Comparison of ENCODE assay signal across 8 mouse cellular contexts in the genomic region with DNA sequence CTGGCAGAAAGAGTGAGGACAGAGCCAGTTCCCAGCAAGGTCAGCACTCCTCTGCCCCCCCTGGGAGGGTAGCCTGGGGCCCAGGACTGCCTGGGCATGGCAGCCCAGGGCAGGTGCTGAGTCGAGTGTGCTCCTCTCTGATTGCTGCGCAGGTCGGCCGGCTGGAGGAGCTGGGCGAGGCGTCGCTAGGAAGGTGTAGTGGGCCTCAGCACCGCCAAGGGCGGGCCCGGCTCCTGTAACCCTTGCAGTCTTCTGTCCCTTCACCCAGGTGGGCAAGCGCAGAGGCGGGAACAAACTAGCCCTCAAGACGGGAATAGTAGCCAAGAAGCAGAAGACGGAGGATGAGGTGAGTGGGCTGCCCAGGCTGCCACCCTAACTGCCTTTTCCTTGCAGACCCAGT. TPM values are rescaled to one million over a fixed set of nuclear protein-coding genes. Genes with fewer than 3 reads are reported as not detected.
A peak's percentile ranks its signal among the peaks of the same experiment; 100 is the strongest.
DNase-seq lines count a peak whose midpoint lies in the region; ATAC-seq lines count a peak whose summit lies in the region.

No protein-coding gene starts in this region.

- no peaks in the 10 kb centered on the region for H3K9me3 ChIP-seq in heart, embryonic 11.5 days (replicated peaks; ENCODE audit: control insufficient read depth, low read length)
- no peaks in the 10 kb centered on the region for H3K9me3 ChIP-seq in embryonic facial prominence, embryonic 10.5 days
- H3K9me3 ChIP-seq in hindbrain, embryonic 10.5 days = no peaks in the 10 kb centered on the region
- no peaks in the 10 kb centered on the region for H3K9me3 ChIP-seq in liver, embryonic 16.5 days (replicated peaks; ENCODE audit: control insufficient read depth, low read length)

- intact Hi-C loops in left cerebral cortex, postnatal 10 days (cut with DNase I) = no loop called here

- no peak overlapping the region for H3K27ac ChIP-seq in heart, embryonic 11.5 days (ENCODE audit: low read depth, low read length)
- H3K27ac ChIP-seq in embryonic facial prominence, embryonic 10.5 days (replicated peaks) = no peak overlapping the region
- H3K27ac ChIP-seq in hindbrain, embryonic 10.5 days = no peak overlapping the region
- H3K27ac ChIP-seq in liver, embryonic 16.5 days (ENCODE audit: low read length) = no peak overlapping the region

- H3K36me3 ChIP-seq in heart, embryonic 11.5 days (ENCODE audit: control insufficient read depth, insufficient read depth, low read length) = peaks cover 17% of the 10 kb centered on the region
- peaks cover 57% of the 10 kb centered on the region for H3K36me3 ChIP-seq in embryonic facial prominence, embryonic 10.5 days (replicated peaks)
- H3K36me3 ChIP-seq in hindbrain, embryonic 10.5 days = peaks cover 55% of the 10 kb centered on the region
- peaks cover 38% of the 10 kb centered on the region for H3K36me3 ChIP-seq in liver, embryonic 16.5 days (ENCODE audit: control insufficient read depth, insufficient read depth)

- 85% methylated on average over 14 of the region's 14 CpGs for WGBS in heart, embryonic 11.5 days (ENCODE audit: insufficient replicate concordance)
- WGBS in embryonic facial prominence, embryonic 10.5 days = 89% methylated on average over 14 of the region's 14 CpGs
- WGBS in hindbrain, embryonic 10.5 days = 96% methylated on average over 14 of the region's 14 CpGs
- WGBS in liver, embryonic 16.5 days (ENCODE audit: insufficient replicate concordance) = 78% methylated on average over 14 of the region's 14 CpGs

- H3K4me3 ChIP-seq in heart, embryonic 11.5 days (ENCODE audit: low read depth, low read length) = no peak overlapping the region
- H3K4me3 ChIP-seq in embryonic facial prominence, embryonic 10.5 days = peak overlapping the region; percentile 99
- H3K4me3 ChIP-seq in hindbrain, embryonic 10.5 days = peak overlapping the region; percentile 99
- H3K4me3 ChIP-seq in liver, embryonic 16.5 days (ENCODE audit: low read depth, low read length) = no peak overlapping the region

- no peak for ATAC-seq in heart, embryonic 11.5 days (replicated peaks; ENCODE audit: insufficient number of reproducible peaks, low FRiP score, low TSS enrichment)
- no peak for ATAC-seq in liver, embryonic 16.5 days (ENCODE audit: low read depth)

- H3K4me1 ChIP-seq in heart, embryonic 11.5 days (ENCODE audit: control insufficient read depth, insufficient read depth, low read length) = peaks cover 29% of the 10 kb centered on the region
- H3K4me1 ChIP-seq in embryonic facial prominence, embryonic 10.5 days = peaks cover 41% of the 10 kb centered on the region
- peaks cover 42% of the 10 kb centered on the region for H3K4me1 ChIP-seq in hindbrain, embryonic 10.5 days (replicated peaks)
- peaks cover 38% of the 10 kb centered on the region for H3K4me1 ChIP-seq in liver, embryonic 16.5 days (ENCODE audit: control insufficient read depth, low read depth, low read length)

- H3K4me2 ChIP-seq in heart, embryonic 11.5 days = 0 out of 2 replicates have a peak overlapping the region, but pooled peaks have one; percentile 91
- peak overlapping the region; percentile 70; the same call in 1 of the 2 replicates for H3K4me2 ChIP-seq in liver, embryonic 16.5 days (ENCODE audit: low read depth, low read length)

- no peak overlapping the region for H3K9ac ChIP-seq in heart, embryonic 11.5 days (ENCODE audit: low read depth, low read length)
- peak overlapping the region; percentile 99; the same call in 1 of the 2 replicates for H3K9ac ChIP-seq in liver, embryonic 16.5 days (ENCODE audit: low read depth, low read length)

- no peaks in the 10 kb centered on the region for H3K27me3 ChIP-seq in heart, embryonic 11.5 days (ENCODE audit: control insufficient read depth, insufficient read depth, low read length)
- no peaks in the 10 kb centered on the region for H3K27me3 ChIP-seq in embryonic facial prominence, embryonic 10.5 days (replicated peaks; ENCODE audit: low read depth, poor library complexity, severe bottlenecking)
- no peaks in the 10 kb centered on the region for H3K27me3 ChIP-seq in hindbrain, embryonic 10.5 days (ENCODE audit: insufficient read depth, poor library complexity, severe bottlenecking)
- H3K27me3 ChIP-seq in liver, embryonic 16.5 days (ENCODE audit: control insufficient read depth, insufficient read depth, low read depth, low read length) = no peaks in the 10 kb centered on the region

- DNase-seq in heart, adult 9 months (ENCODE audit: low spot score in 2 of 2) = no peak
- DNase-seq in embryonic facial prominence, embryonic 10.5 days (ENCODE audit: low spot score) = no peak
- no peak for DNase-seq in hindbrain, embryonic 10.5 days (ENCODE audit: low spot score)
- no peak for DNase-seq in gastrocnemius, postnatal 10 days
- no peak for DNase-seq in embryo, embryonic 11 days
- DNase-seq in left cerebral cortex, postnatal 10 days (ENCODE audit: extremely low spot score in 1 of 2, low spot score in 2 of 2) = no peak

RNA-seq across cellular contexts. Expression of a gene that starts 2.6 kb away (rescaled TPM):
- 99.7 and 101 TPM in 2 replicates for polyA plus RNA-seq in heart, embryonic 11.5 days (2014; fragmentation: Nextera tagmentation; extraction: Ambion mirVana)
- 154 and 157 TPM in 2 replicates for polyA plus RNA-seq in embryonic facial prominence, embryonic 10.5 days (2016; fragmentation: Nextera tagmentation; extraction: Ambion mirVana)
- 149 and 164 TPM in 2 replicates for polyA plus RNA-seq in hindbrain, embryonic 10.5 days (2016; fragmentation: Nextera tagmentation; extraction: Ambion mirVana)
- polyA plus RNA-seq in liver, embryonic 16.5 days (2015; fragmentation: Nextera tagmentation; extraction: Ambion mirVana) = 49.2 and 50.0 TPM in 2 replicates
- 10 to 100 TPM; 94.0 to 98.0 TPM for total RNA-seq in gastrocnemius, postnatal 10 days (2021)
- 100 to 1,000 TPM; 139 to 145 TPM for total RNA-seq in left cerebral cortex, postnatal 10 days (2021)

RNA-seq across cellular contexts. Expression of a gene that starts 4.2 kb away (rescaled TPM):
- polyA plus RNA-seq in heart, embryonic 11.5 days (2014; fragmentation: Nextera tagmentation; extraction: Ambion mirVana) = 108 and 118 TPM in 2 replicates
- polyA plus RNA-seq in embryonic facial prominence, embryonic 10.5 days (2016; fragmentation: Nextera tagmentation; extraction: Ambion mirVana) = 157 TPM in 2 replicates
- polyA plus RNA-seq in hindbrain, embryonic 10.5 days (2016; fragmentation: Nextera tagmentation; extraction: Ambion mirVana) = 162 and 176 TPM in 2 replicates
- polyA plus RNA-seq in liver, embryonic 16.5 days (2015; fragmentation: Nextera tagmentation; extraction: Ambion mirVana) = 48.6 and 55.8 TPM in 2 replicates
- total RNA-seq in gastrocnemius, postnatal 10 days (2021) = 10 to 100 TPM; 47.4 to 47.8 TPM
- 100 to 1,000 TPM; 111 to 113 TPM for total RNA-seq in left cerebral cortex, postnatal 10 days (2021)

RNA-seq across cellular contexts. Expression of a gene that starts 7.4 kb away (rescaled TPM):
- 15.7 and 16.2 TPM in 2 replicates for polyA plus RNA-seq in heart, embryonic 11.5 days (2014; fragmentation: Nextera tagmentation; extraction: Ambion mirVana)
- polyA plus RNA-seq in embryonic facial prominence, embryonic 10.5 days (2016; fragmentation: Nextera tagmentation; extraction: Ambion mirVana) = 31.2 and 31.5 TPM in 2 replicates
- 27.4 and 28.4 TPM in 2 replicates for polyA plus RNA-seq in hindbrain, embryonic 10.5 days (2016; fragmentation: Nextera tagmentation; extraction: Ambion mirVana)
- polyA plus RNA-seq in liver, embryonic 16.5 days (2015; fragmentation: Nextera tagmentation; extraction: Ambion mirVana) = 17.7 and 17.8 TPM in 2 replicates
- 10 to 100 TPM; 27.7 to 35.6 TPM for total RNA-seq in gastrocnemius, postnatal 10 days (2021)
- 100 to 1,000 TPM; 168 to 193 TPM for total RNA-seq in left cerebral cortex, postnatal 10 days (2021)

RNA-seq across cellular contexts. Expression of a gene that starts 14.9 kb away (rescaled TPM):
- not detected in 2 replicates for polyA plus RNA-seq in heart, embryonic 11.5 days (2014; fragmentation: Nextera tagmentation; extraction: Ambion mirVana)
- polyA plus RNA-seq in embryonic facial prominence, embryonic 10.5 days (2016; fragmentation: Nextera tagmentation; extraction: Ambion mirVana) = 0.08 TPM in 1 of 2 replicates, not detected in the other
- not detected in 2 replicates for polyA plus RNA-seq in hindbrain, embryonic 10.5 days (2016; fragmentation: Nextera tagmentation; extraction: Ambion mirVana)
- not detected in 2 replicates for polyA plus RNA-seq in liver, embryonic 16.5 days (2015; fragmentation: Nextera tagmentation; extraction: Ambion mirVana)
- total RNA-seq in gastrocnemius, postnatal 10 days (2021) = not detected
- not detected for total RNA-seq in left cerebral cortex, postnatal 10 days (2021)

RNA-seq across cellular contexts. Expression of a gene that starts 30.6 kb away (rescaled TPM):
- 15.9 and 17.8 TPM in 2 replicates for polyA plus RNA-seq in heart, embryonic 11.5 days (2014; fragmentation: Nextera tagmentation; extraction: Ambion mirVana)
- polyA plus RNA-seq in embryonic facial prominence, embryonic 10.5 days (2016; fragmentation: Nextera tagmentation; extraction: Ambion mirVana) = 21.4 and 25.1 TPM in 2 replicates
- 28.0 and 33.4 TPM in 2 replicates for polyA plus RNA-seq in hindbrain, embryonic 10.5 days (2016; fragmentation: Nextera tagmentation; extraction: Ambion mirVana)
- polyA plus RNA-seq in liver, embryonic 16.5 days (2015; fragmentation: Nextera tagmentation; extraction: Ambion mirVana) = 10.3 and 10.4 TPM in 2 replicates
- 1 to 10 TPM; 5.5 to 7.5 TPM for total RNA-seq in gastrocnemius, postnatal 10 days (2021)
- 10 to 100 TPM; 60.1 to 63.5 TPM for total RNA-seq in left cerebral cortex, postnatal 10 days (2021)

Comparison
In these comparisons a context has a peak if more than half of its experiments do, and no peak if none do; other contexts are left out.
1. H3K4me3 ChIP-seq: peak in embryonic facial prominence, embryonic 10.5 days (single experiment) and hindbrain, embryonic 10.5 days (single experiment); none in heart, embryonic 11.5 days (single experiment) and liver, embryonic 16.5 days (single experiment).